ENCODE assay signal across 7 mouse cellular contexts in the genomic region with DNA sequence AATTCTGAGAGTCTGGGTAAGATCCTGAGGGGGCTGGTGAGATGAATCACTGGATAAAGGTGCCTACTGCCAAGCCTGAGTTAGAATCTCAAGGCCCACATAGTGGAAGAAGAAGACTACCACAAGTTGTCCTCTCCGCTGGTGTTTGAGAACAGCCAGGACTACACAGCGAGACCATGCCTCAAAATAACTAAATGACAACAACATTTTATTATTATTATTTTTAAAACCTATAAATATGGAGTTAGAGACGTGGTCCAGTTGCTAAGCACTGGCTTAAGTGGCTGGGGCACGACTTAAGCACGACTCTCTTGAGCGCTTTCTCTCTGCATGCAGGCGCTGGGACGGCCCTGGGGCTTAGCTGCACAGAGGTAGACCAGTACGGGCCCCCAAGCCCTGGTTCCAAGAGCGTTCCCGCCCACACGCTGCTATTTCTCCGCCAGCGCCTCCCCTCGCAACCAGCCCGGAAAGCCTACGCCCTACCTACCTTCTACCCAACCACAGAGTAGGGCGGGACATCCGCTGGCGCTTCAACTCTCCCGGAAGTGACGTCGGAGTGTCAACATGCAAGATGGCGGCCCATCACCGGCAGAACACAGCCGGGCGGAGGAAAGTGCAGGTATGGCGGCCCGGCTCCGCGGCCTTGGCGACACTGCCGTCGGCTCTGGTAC. TPM values are rescaled to one million over a fixed set of nuclear protein-coding genes. Genes with fewer than 3 reads are reported as not detected.
A peak's percentile ranks its signal among the peaks of the same experiment; 100 is the strongest.
DNase-seq lines count a peak whose midpoint lies in the region; ATAC-seq lines count a peak whose summit lies in the region.

Gene Wdr48, plus strand, starts transcription at position 540 of the 671 bp plus-strand sequence.

- 4% methylated on average over 34 of the region's 34 CpGs for WGBS in embryonic facial prominence, embryonic 11.5 days
- 4% methylated on average over 34 of the region's 34 CpGs for WGBS in limb, embryonic 10.5 days
- 4% methylated on average over 34 of the region's 34 CpGs for WGBS in midbrain, embryonic 13.5 days

- peak within 1 kb of the TSS; percentile 81 for H3K4me2 ChIP-seq in embryonic facial prominence, embryonic 11.5 days (ENCODE audit: low read depth, low read length)
- peak within 1 kb of the TSS; percentile 95 for H3K4me2 ChIP-seq in midbrain, embryonic 13.5 days (replicated peaks)

- H3K9ac ChIP-seq in embryonic facial prominence, embryonic 11.5 days (replicated peaks; ENCODE audit: low read length) = peak within 1 kb of the TSS; percentile 87
- H3K9ac ChIP-seq in midbrain, embryonic 13.5 days (replicated peaks) = peak within 1 kb of the TSS; percentile 90

- no peaks in the 10 kb centered on the region for H3K9me3 ChIP-seq in embryonic facial prominence, embryonic 11.5 days (replicated peaks; ENCODE audit: control insufficient read depth, low read length)
- H3K9me3 ChIP-seq in limb, embryonic 10.5 days (replicated peaks) = no peaks in the 10 kb centered on the region
- no peaks in the 10 kb centered on the region for H3K9me3 ChIP-seq in midbrain, embryonic 13.5 days

- H3K4me1 ChIP-seq in embryonic facial prominence, embryonic 11.5 days (ENCODE audit: control insufficient read depth, insufficient read depth, low read length) = no peaks in the 10 kb centered on the region
- peaks cover 24% of the 10 kb centered on the region for H3K4me1 ChIP-seq in limb, embryonic 10.5 days
- peaks cover 21% of the 10 kb centered on the region for H3K4me1 ChIP-seq in midbrain, embryonic 13.5 days (replicated peaks)

- peak within 1 kb of the TSS; percentile 99 for H3K4me3 ChIP-seq in embryonic facial prominence, embryonic 11.5 days (ENCODE audit: low read depth, low read length)
- H3K4me3 ChIP-seq in limb, embryonic 10.5 days = peak within 1 kb of the TSS; percentile 99
- H3K4me3 ChIP-seq in midbrain, embryonic 13.5 days (replicated peaks) = peak within 1 kb of the TSS; percentile 99

- no peaks in the 10 kb centered on the region for H3K27me3 ChIP-seq in embryonic facial prominence, embryonic 11.5 days (ENCODE audit: control insufficient read depth, insufficient read depth, low read length)
- H3K27me3 ChIP-seq in limb, embryonic 10.5 days (ENCODE audit: low read depth, poor library complexity, severe bottlenecking) = no peaks in the 10 kb centered on the region
- H3K27me3 ChIP-seq in midbrain, embryonic 13.5 days = peaks cover 11% of the 10 kb centered on the region; the same call in 1 of the 2 replicates

- ATAC-seq in embryonic facial prominence, embryonic 11.5 days (replicated peaks; ENCODE audit: insufficient number of reproducible peaks, low FRiP score, low TSS enrichment, low read depth) = peak; percentile 99
- peak; percentile 94 for ATAC-seq in granulocyte monocyte progenitor cell, adult 5-6 weeks (replicated peaks; ENCODE audit: poor library complexity, severe bottlenecking)
- peak; percentile 99 for ATAC-seq in midbrain, embryonic 13.5 days

- DNase-seq in adrenal gland, postnatal 14 days = peak; percentile 98
- peak; percentile 100 for DNase-seq in embryonic facial prominence, embryonic 11.5 days (ENCODE audit: low spot score)
- peak; percentile 97 for DNase-seq in kidney, adult 11 months
- peak; percentile 98 for DNase-seq in limb, embryonic 10.5 days (ENCODE audit: low spot score)
- peak; percentile 93 for DNase-seq in spleen, adult 12 weeks (ENCODE audit: low spot score)

- H3K36me3 ChIP-seq in embryonic facial prominence, embryonic 11.5 days (replicated peaks; ENCODE audit: control insufficient read depth, insufficient read depth, low read depth, low read length) = no peaks in the 10 kb centered on the region
- 0 out of 2 replicates have a peak, but pooled peaks cover 2% of the 10 kb centered on the region for H3K36me3 ChIP-seq in limb, embryonic 10.5 days
- H3K36me3 ChIP-seq in midbrain, embryonic 13.5 days = no peaks in the 10 kb centered on the region

- peak within 1 kb of the TSS; percentile 52; the same call in 1 of the 2 replicates for H3K27ac ChIP-seq in embryonic facial prominence, embryonic 11.5 days (replicated peaks; ENCODE audit: low read depth, low read length)
- H3K27ac ChIP-seq in limb, embryonic 10.5 days = peak within 1 kb of the TSS; percentile 95
- peak within 1 kb of the TSS; percentile 85 for H3K27ac ChIP-seq in midbrain, embryonic 13.5 days

RNA-seq across cellular contexts. Expression of gene Wdr48, which starts in this region (rescaled TPM):
- 40.1 and 49.9 TPM in 2 replicates for total RNA-seq in adrenal gland, postnatal 14 days (2021)
- 64.0 and 74.8 TPM in 2 replicates for polyA plus RNA-seq in embryonic facial prominence, embryonic 11.5 days (2014; fragmentation: Nextera tagmentation; extraction: Ambion mirVana)
- total RNA-seq in granulocyte monocyte progenitor cell, adult 5-6 weeks (2014; fragmentation: Nextera tagmentation) = 61.9 and 74.0 TPM in 2 replicates
- 60.7 and 73.0 TPM in 2 replicates for total RNA-seq in granulocyte monocyte progenitor cell, adult 5-6 weeks (2017)
- 66.0 and 71.8 TPM in 2 replicates for polyA plus RNA-seq in limb, embryonic 10.5 days (2016; fragmentation: Nextera tagmentation; extraction: Ambion mirVana)
- polyA plus RNA-seq in midbrain, embryonic 13.5 days (2015; fragmentation: Nextera tagmentation; extraction: Ambion mirVana) = 74.5 and 75.3 TPM in 2 replicates

Comparison
In these comparisons a context has a peak if more than half of its experiments do, and no peak if none do; other contexts are left out.
1. Peak in every context shown above with its lines: DNase-seq, ATAC-seq, H3K4me3 ChIP-seq and H3K27ac ChIP-seq.